Mouse (Mus musculus): ENCODE results near the gene Tex33. TPM values are rescaled to one million over a fixed set of nuclear protein-coding genes. Genes with fewer than 3 reads are reported as not detected.

Tex33 gene
- polyA plus RNA-seq, 2 experiments, result not detected

GRCm38 (mm10) chr15:78438018-78438394 is 42.3 kb upstream of the Tex33 start:
- DNase-seq (ENCODE audit: low spot score), result no peak
- no peak for ATAC-seq (ENCODE audit: low FRiP score, low read depth)
- no peak overlapping the region for H3K4me3 ChIP-seq (replicated peaks; ENCODE audit: low read length)
- H3K4me2 ChIP-seq (replicated peaks; ENCODE audit: low read depth, low read length, severe bottlenecking), result no peak overlapping the region
- 51% methylated on average over 4 of the region's 4 CpGs for WGBS
- H3K4me1 ChIP-seq (ENCODE audit: control insufficient read depth, insufficient read depth, low read length), result peaks cover 12% of the 10 kb centered on the region
- peaks cover 36% of the 10 kb centered on the region for H3K36me3 ChIP-seq (ENCODE audit: control insufficient read depth, insufficient read depth, low read length)
- no peak overlapping the region for H3K9ac ChIP-seq (ENCODE audit: low read depth, low read length, severe bottlenecking)
- no peaks in the 10 kb centered on the region for H3K9me3 ChIP-seq (ENCODE audit: control insufficient read depth, low read length)
- 0 out of 2 replicates have a peak, but pooled peaks cover 6% of the 10 kb centered on the region for H3K27me3 ChIP-seq (ENCODE audit: control insufficient read depth, insufficient read depth, low read length)
- H3K27ac ChIP-seq (replicated peaks; ENCODE audit: low read depth, low read length), result no peak overlapping the region
- no peak for TF ChIP-seq POLR2A (IDR thresholded peaks at IDR 0.05; ENCODE audit: borderline replicate concordance, extremely low read depth, insufficient read depth, insufficient read length)

DNA sequence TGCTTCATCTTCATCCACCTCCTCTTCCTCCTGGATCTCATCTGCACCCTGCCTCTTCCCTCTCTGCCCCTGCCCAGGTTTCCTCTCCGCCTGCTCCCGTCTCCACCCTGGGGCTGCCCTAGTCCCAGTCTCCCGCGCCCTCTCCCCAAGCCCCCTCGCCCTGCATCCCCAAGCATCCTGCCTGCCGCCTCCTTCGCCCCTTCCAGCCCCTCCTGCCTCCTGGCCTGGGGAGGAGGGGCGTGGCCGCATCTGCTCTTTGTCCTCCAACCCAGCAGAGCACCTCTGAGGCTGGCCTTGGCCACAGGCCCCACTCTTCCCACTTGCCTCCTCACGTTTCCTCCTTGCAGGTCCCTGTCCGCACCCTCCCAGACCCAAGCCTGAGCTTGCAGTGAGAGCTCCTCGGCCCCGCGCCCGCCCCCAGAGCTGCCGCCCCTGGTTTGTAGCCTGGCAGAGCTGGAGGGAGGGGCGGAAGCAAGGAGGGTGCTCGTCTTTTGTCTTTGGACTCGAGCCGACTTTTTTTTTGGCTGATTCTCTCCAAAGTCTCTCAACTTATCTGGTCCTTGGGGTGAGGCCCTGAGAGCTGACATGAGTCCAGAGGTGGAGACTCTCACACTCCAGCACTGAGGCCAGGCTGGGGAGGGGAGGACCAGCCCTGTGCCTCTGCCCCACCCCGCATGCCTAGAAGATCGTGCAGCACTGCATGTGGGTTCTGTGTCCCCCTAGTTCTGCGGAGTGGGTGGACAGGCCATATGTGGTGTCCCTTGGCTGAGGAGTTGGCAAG is 41.7 kb upstream of the Tex33 start:
- WGBS, result 16% methylated on average over 22 of the region's 23 CpGs
- peak; percentile 45 for ATAC-seq (ENCODE audit: low FRiP score, low read depth)
- no peak for TF ChIP-seq POLR2A (IDR thresholded peaks at IDR 0.05; ENCODE audit: borderline replicate concordance, extremely low read depth, insufficient read depth, insufficient read length)

DNA sequence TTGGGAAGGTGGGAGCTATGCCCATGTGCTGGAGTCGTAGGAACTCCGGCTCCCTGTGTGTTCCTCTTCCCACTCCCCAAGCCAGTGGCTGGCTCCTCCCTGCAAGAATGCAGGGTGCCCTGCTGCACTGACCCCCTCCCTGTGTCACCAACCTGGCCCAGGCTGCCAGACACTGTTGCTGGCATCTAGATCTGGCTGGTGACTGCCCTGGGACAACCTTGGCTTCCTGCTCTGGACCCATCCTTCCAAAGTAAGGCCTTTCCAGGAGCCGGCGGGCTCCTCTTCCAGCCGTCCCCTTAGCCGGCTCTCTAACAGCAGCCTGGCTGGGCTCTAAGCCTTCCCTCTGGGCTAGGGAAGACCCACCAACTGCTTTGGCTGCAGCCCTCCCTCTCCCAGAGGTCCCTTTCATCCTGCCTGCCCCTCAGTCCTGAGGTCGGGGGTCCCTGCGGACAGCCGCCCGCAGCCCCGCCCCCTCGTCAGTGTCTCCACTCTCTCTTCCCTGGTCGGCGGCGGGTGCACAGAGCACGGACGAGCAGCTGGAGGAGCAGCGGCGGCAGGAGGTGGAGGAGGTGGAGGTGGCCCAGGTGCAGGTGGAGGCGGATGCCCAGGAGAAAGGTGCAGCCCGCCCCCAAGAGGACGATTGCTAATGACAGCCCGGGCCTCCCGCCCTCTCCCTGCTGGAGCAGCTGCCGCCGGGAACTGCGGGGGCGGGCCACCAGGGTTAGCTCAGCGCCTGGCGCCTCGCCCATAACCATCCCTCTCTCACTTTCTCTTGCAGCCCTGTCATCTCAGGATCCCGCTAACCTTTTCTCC is 40.9 kb upstream of the Tex33 start:
- TF ChIP-seq POLR2A (IDR thresholded peaks at IDR 0.05; ENCODE audit: borderline replicate concordance, extremely low read depth, insufficient read depth, insufficient read length), result no peak
- 0 out of 2 replicates have a peak, but pooled peaks cover 6% of the 10 kb centered on the region for H3K27me3 ChIP-seq (ENCODE audit: control insufficient read depth, insufficient read depth, low read length)
- H3K4me3 ChIP-seq (replicated peaks; ENCODE audit: low read length), result peak overlapping the region; percentile 20
- WGBS, result 13% methylated on average over 21 of the region's 32 CpGs
- H3K4me1 ChIP-seq (ENCODE audit: control insufficient read depth, insufficient read depth, low read length), result peaks cover 12% of the 10 kb centered on the region
- peaks cover 44% of the 10 kb centered on the region for H3K36me3 ChIP-seq (ENCODE audit: control insufficient read depth, insufficient read depth, low read length)
- H3K9ac ChIP-seq (ENCODE audit: low read depth, low read length, severe bottlenecking), result peak overlapping the region; percentile 28; the same call in 1 of the 2 replicates
- ATAC-seq (ENCODE audit: low FRiP score, low read depth) (peak; percentile 70), DNase-seq (ENCODE audit: low spot score) (peak; percentile 90)
- H3K27ac ChIP-seq (replicated peaks; ENCODE audit: low read depth, low read length), result no peak overlapping the region
- H3K9me3 ChIP-seq (ENCODE audit: control insufficient read depth, low read length), result no peaks in the 10 kb centered on the region
- H3K4me2 ChIP-seq (replicated peaks; ENCODE audit: low read depth, low read length, severe bottlenecking), result peak overlapping the region; percentile 45

More for the DNA sequence above, 41.7 kb upstream of the Tex33 start:
- H3K4me1 ChIP-seq (ENCODE audit: control insufficient read depth, insufficient read depth, low read length), result peaks cover 12% of the 10 kb centered on the region
- H3K4me3 ChIP-seq (replicated peaks; ENCODE audit: low read length), result peak overlapping the region; percentile 20; the same call in 1 of the 2 replicates
- peaks cover 40% of the 10 kb centered on the region for H3K36me3 ChIP-seq (ENCODE audit: control insufficient read depth, insufficient read depth, low read length)
- peak overlapping the region; percentile 45 for H3K4me2 ChIP-seq (replicated peaks; ENCODE audit: low read depth, low read length, severe bottlenecking)
- no peak overlapping the region for H3K27ac ChIP-seq (replicated peaks; ENCODE audit: low read depth, low read length)
- peak; percentile 45 for DNase-seq (ENCODE audit: low spot score)
- no peaks in the 10 kb centered on the region for H3K9me3 ChIP-seq (ENCODE audit: control insufficient read depth, low read length)
- 0 out of 2 replicates have a peak, but pooled peaks cover 6% of the 10 kb centered on the region for H3K27me3 ChIP-seq (ENCODE audit: control insufficient read depth, insufficient read depth, low read length)
- H3K9ac ChIP-seq (ENCODE audit: low read depth, low read length, severe bottlenecking), result peak overlapping the region; percentile 28; the same call in 1 of the 2 replicates

GRCm38 (mm10) chr15:78435681-78436080 is 40.0 kb upstream of the Tex33 start:
- H3K27me3 ChIP-seq (ENCODE audit: control insufficient read depth, insufficient read depth, low read length), result 0 out of 2 replicates have a peak, but pooled peaks cover 6% of the 10 kb centered on the region
- ATAC-seq (ENCODE audit: low FRiP score, low read depth) (no peak), DNase-seq (ENCODE audit: low spot score) (no peak)
- WGBS, result 83% methylated on average over 11 of the region's 11 CpGs
- H3K9ac ChIP-seq (ENCODE audit: low read depth, low read length, severe bottlenecking), result no peak overlapping the region
- H3K9me3 ChIP-seq (ENCODE audit: control insufficient read depth, low read length), result no peaks in the 10 kb centered on the region
- no peak overlapping the region for H3K4me3 ChIP-seq (replicated peaks; ENCODE audit: low read length)
- H3K4me1 ChIP-seq (ENCODE audit: control insufficient read depth, insufficient read depth, low read length), result peaks cover 12% of the 10 kb centered on the region
- H3K27ac ChIP-seq (replicated peaks; ENCODE audit: low read depth, low read length), result no peak overlapping the region
- peaks cover 51% of the 10 kb centered on the region for H3K36me3 ChIP-seq (ENCODE audit: control insufficient read depth, insufficient read depth, low read length)
- no peak overlapping the region for H3K4me2 ChIP-seq (replicated peaks; ENCODE audit: low read depth, low read length, severe bottlenecking)
- no peak for TF ChIP-seq POLR2A (IDR thresholded peaks at IDR 0.05; ENCODE audit: borderline replicate concordance, extremely low read depth, insufficient read depth, insufficient read length)

GRCm38 (mm10) chr15:78434896-78435520 is 39.3 kb upstream of the Tex33 start:
- Histone ChIP-seq H3K4me3 (replicated peaks; ENCODE audit: low read length) (no peak overlapping the region), H3K9me3 (ENCODE audit: control insufficient read depth, low read length) (no peaks in the 10 kb centered on the region), H3K36me3 (ENCODE audit: control insufficient read depth, insufficient read depth, low read length) (peaks cover 53% of the 10 kb centered on the region), H3K27me3 (ENCODE audit: control insufficient read depth, insufficient read depth, low read length) (0 out of 2 replicates have a peak, but pooled peaks cover 6% of the 10 kb centered on the region), H3K27ac (replicated peaks; ENCODE audit: low read depth, low read length) (no peak overlapping the region), H3K9ac (ENCODE audit: low read depth, low read length, severe bottlenecking) (no peak overlapping the region), H3K4me2 (replicated peaks; ENCODE audit: low read depth, low read length, severe bottlenecking) (no peak overlapping the region), H3K4me1 (ENCODE audit: control insufficient read depth, insufficient read depth, low read length) (peaks cover 13% of the 10 kb centered on the region)
- no peak for DNase-seq (ENCODE audit: low spot score)
- no peak for ATAC-seq (ENCODE audit: low FRiP score, low read depth)
- 45% methylated on average over 6 of the region's 6 CpGs for WGBS
- TF ChIP-seq POLR2A (IDR thresholded peaks at IDR 0.05; ENCODE audit: borderline replicate concordance, extremely low read depth, insufficient read depth, insufficient read length), result no peak
